Mouse (Mus musculus) hindbrain, embryonic 15.5 days (tissue): ENCODE measurements around the gene Ezh1. TPM values are rescaled to one million over a fixed set of nuclear protein-coding genes. Genes with fewer than 3 reads are reported as not detected.

Experiments used
- ATAC-seq: fragments of 200-750 bp; cut with Nextera tagmentation; 2 replicates; pipeline ENCODE4 v1.8.0; 2017; ENCODE audit warnings: low read depth, moderate number of reproducible peaks, moderate TSS enrichment; ENCODE audit not compliant: low FRiP score
- H3K27ac ChIP-seq: fragments of 300-500 bp; sonication (generic); replicated peaks from 2 replicates; pipeline ENCODE4 v1.5.1; 2015; ENCODE audit warnings: mild to moderate bottlenecking, inconsistent platforms
- H3K27me3 ChIP-seq: fragments of 300-500 bp; sonication (generic); 2 replicates; pipeline ENCODE4 v1.6.1; 2015; ENCODE audit warnings: control low read depth, inconsistent platforms
- H3K36me3 ChIP-seq: fragments of 300-500 bp; sonication (generic); 2 replicates; pipeline ENCODE4 v1.6.1; 2015; ENCODE audit warnings: control low read depth, inconsistent platforms
- H3K4me1 ChIP-seq: fragments of 300-500 bp; sonication (generic); replicated peaks from 2 replicates; pipeline ENCODE4 v1.6.1; 2015; ENCODE audit warnings: control low read depth, inconsistent platforms
- H3K4me2 ChIP-seq: fragments of 300-500 bp; sonication (generic); 2 replicates; pipeline ENCODE4 v1.6.1; 2015; ENCODE audit warnings: moderate library complexity, mild to moderate bottlenecking, inconsistent platforms
- H3K4me3 ChIP-seq: fragments of 300-500 bp; sonication (generic); 2 replicates; pipeline ENCODE4 v1.5.1; 2015; ENCODE audit warnings: mild to moderate bottlenecking, inconsistent platforms
- H3K9ac ChIP-seq: fragments of 300-500 bp; sonication (generic); 2 replicates; pipeline ENCODE4 v1.6.1; 2015; ENCODE audit warnings: inconsistent platforms
- H3K9me3 ChIP-seq: fragments of 300-500 bp; sonication (generic); 2 replicates; pipeline ENCODE4 v1.6.1; 2016; ENCODE audit warnings: control low read depth, inconsistent platforms
- WGBS: fragments of 180-500 bp; shearing (Covaris S2); methylation state at CpG from one replicate; pipeline ENCODE4 v1.1.7; 2015; 5-methylcytosine and 5-hydroxymethylcytosine counted together
- polyA plus RNA-seq: library from polyadenylated mRNA; unstranded; fragments of >200 nt; fragmentation: Nextera tagmentation; extraction: Ambion mirVana; gene quantifications from 2 replicates; pipeline ENCODE4 v1.2.1, GENCODE M21; 2015

The Ezh1 gene
- polyA plus RNA-seq, 1 experiment from 2014 or later, result 27.4 TPM

DNA sequence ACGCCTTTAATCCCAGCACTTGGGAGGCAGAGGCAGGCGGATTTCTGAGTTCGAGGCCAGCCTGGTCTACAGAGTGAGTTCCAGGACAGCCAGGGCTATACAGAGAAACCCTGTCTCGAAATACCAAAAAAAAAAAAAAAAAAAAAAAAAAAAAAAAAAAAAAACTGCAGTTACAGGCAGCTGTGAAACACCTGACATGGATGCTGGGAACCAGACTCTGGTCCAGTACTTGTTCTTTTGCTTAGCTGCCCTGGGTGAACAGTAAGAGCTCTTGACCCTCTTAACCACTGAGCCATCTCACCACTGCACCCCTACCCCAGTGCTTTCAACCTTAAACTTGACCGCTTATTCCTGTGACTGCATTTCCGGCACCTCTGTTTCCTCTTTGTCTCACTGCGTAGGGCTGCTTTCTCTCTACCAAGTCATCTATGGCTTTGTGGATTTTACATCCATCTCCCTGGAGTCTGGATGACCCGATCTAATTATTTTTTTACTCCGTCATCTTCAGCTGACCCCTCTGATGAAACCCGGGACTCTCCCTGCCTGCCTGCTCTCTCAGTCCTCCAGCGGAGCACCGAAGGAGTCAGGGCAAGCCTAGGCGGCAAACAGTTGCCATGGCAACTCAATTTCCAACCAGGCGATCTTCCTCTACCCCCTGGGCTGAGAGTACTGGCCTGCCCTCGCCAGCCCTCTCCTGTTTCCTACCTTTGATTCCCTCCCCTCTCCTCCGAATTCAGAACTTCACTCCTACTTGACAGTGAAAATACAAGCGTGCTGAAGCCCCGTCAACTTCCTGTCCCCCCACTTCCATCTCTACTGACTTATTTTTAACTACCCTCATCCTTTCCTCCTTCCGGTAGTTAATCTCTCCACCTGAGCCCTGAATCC lies 82.7 kb downstream of the Ezh1 start:
- H3K9ac ChIP-seq, result peak overlapping the region; percentile 15
- H3K27me3 ChIP-seq, result no peaks in the 10 kb centered on the region
- H3K4me3 ChIP-seq, result peak overlapping the region; percentile 35
- peak; percentile 68; the same call in 1 of the 2 replicates for ATAC-seq
- peaks cover 24% of the 10 kb centered on the region for H3K4me1 ChIP-seq
- H3K36me3 ChIP-seq, result no peaks in the 10 kb centered on the region
- H3K9me3 ChIP-seq, result no peaks in the 10 kb centered on the region
- peak overlapping the region; percentile 54 for H3K27ac ChIP-seq
- H3K4me2 ChIP-seq, result peak overlapping the region; percentile 57
- WGBS, result 20% methylated on average over 19 of the region's 19 CpGs

GRCm38 (mm10) chr11:101142215-101142967 lies 83.9 kb downstream of the Ezh1 start:
- Histone ChIP-seq H3K9me3 (no peaks in the 10 kb centered on the region), H3K4me1 (peaks cover 26% of the 10 kb centered on the region), H3K27ac (no peak overlapping the region), H3K27me3 (no peaks in the 10 kb centered on the region), H3K9ac (no peak overlapping the region), H3K4me2 (no peak overlapping the region), H3K4me3 (no peak overlapping the region), H3K36me3 (no peaks in the 10 kb centered on the region)
- ATAC-seq, result no peak
- WGBS, result 88% methylated on average over 10 of the region's 10 CpGs

Other genes with a start within 250 kb of the Ezh1 start
- gene Atp6v0a1, start 217.0 kb downstream of the Ezh1 start, polyA plus RNA-seq, result 147 and 157 TPM in 2 replicates
- gene Naglu, start 156.5 kb downstream of the Ezh1 start, polyA plus RNA-seq, result 13.0 and 15.5 TPM in 2 replicates
- 0.47 and 0.48 TPM in 2 replicates for gene Hsd17b1, start 148.1 kb downstream of the Ezh1 start, polyA plus RNA-seq
- 40.6 and 42.4 TPM in 2 replicates for gene Coasy, start 143.9 kb downstream of the Ezh1 start, polyA plus RNA-seq
- gene Mlx, start 139.2 kb downstream of the Ezh1 start, polyA plus RNA-seq, result 85.1 and 90.0 TPM in 2 replicates
- gene Psmc3ip, start 131.0 kb downstream of the Ezh1 start, polyA plus RNA-seq, result 21.3 and 22.5 TPM in 2 replicates
- gene Retreg3, start 106.6 kb downstream of the Ezh1 start, polyA plus RNA-seq, result 23.6 and 25.5 TPM in 2 replicates
- 78.0 and 79.8 TPM in 2 replicates for gene Tubg1, start 106.5 kb downstream of the Ezh1 start, polyA plus RNA-seq
- gene Tubg2, start 70.6 kb downstream of the Ezh1 start, polyA plus RNA-seq, result 48.0 and 53.1 TPM in 2 replicates
- 7.5 and 8.0 TPM in 2 replicates for gene Cntnap1, start 55.9 kb downstream of the Ezh1 start, polyA plus RNA-seq
- 9.5 and 11.8 TPM in 2 replicates for gene Plekhh3, start 55.1 kb downstream of the Ezh1 start, polyA plus RNA-seq
- gene Ccr10, start 51.0 kb downstream of the Ezh1 start, polyA plus RNA-seq, result 0.63 and 0.70 TPM in 2 replicates
- 96.5 and 98.8 TPM in 2 replicates for gene Ramp2, start 19.6 kb upstream of the Ezh1 start, polyA plus RNA-seq
- gene Vps25, start 27.2 kb upstream of the Ezh1 start, polyA plus RNA-seq, result 118 and 124 TPM in 2 replicates
- gene Wnk4, start 34.1 kb upstream of the Ezh1 start, polyA plus RNA-seq, result 8.5 and 9.5 TPM in 2 replicates
- 1.0 and 1.2 TPM in 2 replicates for gene Cntd1, start 52.5 kb upstream of the Ezh1 start, polyA plus RNA-seq
- gene Coa3, start 52.7 kb upstream of the Ezh1 start, polyA plus RNA-seq, result 223 and 225 TPM in 2 replicates
- 173 and 175 TPM in 2 replicates for gene Becn1, start 75.8 kb upstream of the Ezh1 start, polyA plus RNA-seq
- gene Psme3, start 89.8 kb upstream of the Ezh1 start, polyA plus RNA-seq, result 115 and 116 TPM in 2 replicates
- 1.5 and 2.1 TPM in 2 replicates for gene Aoc2, start 98.6 kb upstream of the Ezh1 start, polyA plus RNA-seq
- gene Aoc3, start 104.1 kb upstream of the Ezh1 start, polyA plus RNA-seq, result 0.13 and 0.14 TPM in 2 replicates
- not detected in 2 replicates for gene G6pc, start 141.1 kb upstream of the Ezh1 start, polyA plus RNA-seq
- 88.8 and 92.0 TPM in 2 replicates for gene Aarsd1, start 191.2 kb upstream of the Ezh1 start, polyA plus RNA-seq
- 7.2 and 7.9 TPM in 2 replicates for gene Gm27029, start 198.3 kb upstream of the Ezh1 start, polyA plus RNA-seq
- 32.0 and 33.2 TPM in 2 replicates for gene Rundc1, start 198.6 kb upstream of the Ezh1 start, polyA plus RNA-seq
- gene Ptges3l, start 198.9 kb upstream of the Ezh1 start, polyA plus RNA-seq, result 3.0 and 4.0 TPM in 2 replicates
- gene Rpl27, start 215.8 kb upstream of the Ezh1 start, polyA plus RNA-seq, result 228 and 230 TPM in 2 replicates
- gene Ifi35, start 221.9 kb upstream of the Ezh1 start, polyA plus RNA-seq, result 4.3 and 5.2 TPM in 2 replicates
- 85.3 and 86.0 TPM in 2 replicates for gene Rnd2, start 238.5 kb upstream of the Ezh1 start, polyA plus RNA-seq
- gene Vat1, start 239.8 kb upstream of the Ezh1 start, polyA plus RNA-seq, result 123 and 135 TPM in 2 replicates